Mouse (Mus musculus) G1E-ER4 (cell line): ENCODE results near the gene Phc3. TPM values are rescaled to one million over a fixed set of nuclear protein-coding genes. Genes with fewer than 3 reads are reported as not detected.

Experiments used
- GATA1 ChIP-seq: IDR thresholded peaks from one replicate; pipeline ENCODE4 v1.8.0; 2012; ENCODE audit warnings: low read length, inconsistent platforms
- polyA plus RNA-seq: library from polyadenylated mRNA; stranded (reverse); fragments of >175 nt; gene quantifications from 2 replicates; pipeline ENCODE4 v1.2.3, GENCODE M21; 2012

Phc3 gene
- polyA plus RNA-seq, 1 experiment: 2.3 TPM

DNA sequence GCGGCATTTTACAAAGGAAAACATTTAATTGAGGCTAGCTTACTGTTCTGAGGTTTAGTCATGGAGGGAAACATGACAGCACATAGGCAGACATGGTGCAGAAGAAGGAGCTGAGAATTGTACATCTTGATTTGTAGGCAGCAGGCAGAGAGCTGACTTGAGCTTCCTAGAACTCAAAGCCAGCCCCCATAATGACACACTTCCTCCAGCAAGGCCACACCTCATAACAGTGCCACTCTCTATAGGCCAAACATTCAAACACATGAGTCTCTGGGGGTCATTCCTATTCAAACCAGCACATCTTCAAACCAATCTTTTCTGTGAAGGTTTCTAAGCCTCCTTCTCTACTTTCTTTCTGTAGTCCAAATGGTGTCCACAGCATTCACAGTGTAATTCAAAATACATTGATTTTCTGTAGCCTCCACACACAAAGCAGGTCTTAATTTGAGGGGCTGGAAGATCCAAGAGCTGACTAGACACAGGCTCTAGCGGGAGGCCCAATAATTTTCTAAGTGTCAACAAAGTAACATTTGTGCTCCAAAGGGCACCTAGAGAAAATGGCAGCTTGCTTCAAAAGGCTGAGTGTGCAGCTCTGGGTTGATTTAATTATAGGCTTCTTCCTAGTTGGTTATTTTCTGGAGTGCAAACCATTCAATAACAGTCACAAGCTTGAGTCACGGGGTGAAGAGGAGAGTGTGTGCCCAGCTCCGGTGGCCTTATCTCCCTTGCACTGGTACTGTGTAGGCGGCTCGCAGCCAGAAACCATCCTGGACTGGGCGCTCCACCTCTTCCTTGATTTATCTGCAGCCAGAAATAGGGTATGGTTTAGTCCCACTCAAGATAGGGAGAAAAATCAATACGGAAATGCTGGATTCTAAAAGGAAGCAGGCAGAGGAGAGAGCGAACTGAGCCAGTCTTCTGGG, 18.4 kb upstream of the Phc3 start:
- TF ChIP-seq GATA1: peak; percentile 85

DNA sequence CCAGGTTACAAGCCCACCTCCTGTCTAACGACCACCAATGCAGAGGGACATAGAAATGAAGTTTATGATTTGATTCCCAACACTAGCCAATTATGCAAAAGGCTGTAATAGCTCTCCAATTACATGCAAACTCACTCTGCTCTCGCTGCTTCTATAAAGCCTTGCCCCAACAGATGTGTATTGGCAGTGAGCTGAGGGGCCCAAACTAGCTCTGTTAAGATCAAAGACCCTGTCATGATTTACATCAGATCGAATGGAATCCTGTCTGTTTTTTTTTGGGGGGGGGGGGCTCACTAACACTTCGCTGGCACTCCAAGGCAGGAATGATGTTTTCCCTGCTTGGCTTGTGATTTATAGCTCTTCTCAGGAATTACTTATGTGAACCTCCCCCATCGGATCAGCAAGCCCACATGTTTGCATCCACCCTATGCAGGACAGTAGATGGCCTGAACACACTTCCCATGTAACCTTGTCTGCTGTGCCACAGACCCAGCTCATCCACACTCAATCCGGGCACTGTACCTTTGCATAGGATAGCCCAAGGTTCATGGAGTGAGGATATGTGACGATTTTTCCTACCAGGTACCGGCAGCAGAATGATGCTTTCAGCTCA, 13.8 kb upstream of the Phc3 start:
- TF ChIP-seq GATA1: no peak

DNA sequence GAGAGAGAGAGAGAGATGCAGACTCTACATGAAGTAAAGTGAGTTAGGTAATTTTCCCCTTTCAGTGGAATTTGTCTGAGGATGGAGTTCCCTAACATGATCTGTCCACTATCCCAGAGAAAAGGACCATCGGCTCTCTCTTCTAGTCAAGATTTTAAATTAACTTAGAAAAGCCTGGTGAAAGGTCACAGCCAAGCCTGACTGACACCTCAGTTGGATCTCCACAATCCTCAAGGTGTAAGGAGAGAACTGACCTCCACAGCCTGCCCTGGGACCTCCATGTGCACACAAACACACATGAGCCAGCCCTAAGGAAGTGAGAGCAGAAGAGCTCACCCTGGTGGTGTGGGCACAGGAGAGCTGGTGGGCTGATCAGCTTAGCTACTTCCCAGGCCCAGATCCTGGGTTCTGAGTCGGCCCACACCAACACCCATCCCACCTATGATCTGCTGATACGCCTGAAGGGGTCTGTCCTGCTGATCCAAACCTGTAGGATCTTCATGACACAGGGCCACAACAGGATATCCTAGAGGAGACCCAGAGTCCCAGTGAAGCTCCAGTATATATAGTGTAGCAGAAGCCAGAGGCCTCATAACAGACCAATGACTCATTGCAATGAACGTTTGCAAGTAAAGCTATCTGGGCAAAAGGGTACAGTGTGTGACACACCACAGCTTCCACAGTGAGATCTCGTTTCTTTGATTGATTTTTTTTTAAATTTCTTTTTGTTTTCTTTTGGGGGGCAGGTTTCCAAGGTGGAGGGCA, 12.6 kb upstream of the Phc3 start:
- no peak for TF ChIP-seq GATA1

- TF ChIP-seq GATA1: no peak
Measured at GRCm38 (mm10) chr3:30976991-30977603, 7.9 kb upstream of the Phc3 start.

GRCm38 (mm10) chr3:30975102-30975754, 6.0 kb upstream of the Phc3 start:
- no peak for TF ChIP-seq GATA1

GRCm38 (mm10) chr3:30968531-30969092, 603 bp downstream of the Phc3 start:
- TF ChIP-seq GATA1: no peak

- no peak for TF ChIP-seq GATA1
Measured at GRCm38 (mm10) chr3:30965644-30966043, 3.6 kb downstream of the Phc3 start.

GRCm38 (mm10) chr3:30964216-30964615, 5.0 kb downstream of the Phc3 start:
- TF ChIP-seq GATA1: no peak

GRCm38 (mm10) chr3:30963100-30963499, 6.1 kb downstream of the Phc3 start:
- no peak for TF ChIP-seq GATA1

- TF ChIP-seq GATA1: no peak
Measured at GRCm38 (mm10) chr3:30959868-30960831, 9.1 kb downstream of the Phc3 start.

DNA sequence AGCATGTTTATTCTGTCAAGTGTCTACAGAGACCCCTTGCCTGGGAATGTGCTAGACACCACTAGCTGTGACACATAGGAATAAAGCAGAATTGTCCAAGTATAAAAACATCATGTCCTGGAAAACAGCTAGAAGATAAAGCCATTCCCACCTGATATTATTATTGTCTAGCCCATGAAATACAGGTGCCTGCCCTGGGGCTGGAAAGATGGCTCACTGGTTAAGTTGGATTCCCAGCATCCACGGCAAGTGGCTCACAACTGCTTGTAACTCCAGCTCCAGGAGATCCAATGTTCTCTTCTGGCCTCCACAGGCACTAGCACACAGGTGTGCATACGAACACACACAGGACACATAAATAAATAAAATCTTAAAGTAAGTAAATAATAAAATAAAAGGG, 10.5 kb downstream of the Phc3 start:
- no peak for TF ChIP-seq GATA1

DNA sequence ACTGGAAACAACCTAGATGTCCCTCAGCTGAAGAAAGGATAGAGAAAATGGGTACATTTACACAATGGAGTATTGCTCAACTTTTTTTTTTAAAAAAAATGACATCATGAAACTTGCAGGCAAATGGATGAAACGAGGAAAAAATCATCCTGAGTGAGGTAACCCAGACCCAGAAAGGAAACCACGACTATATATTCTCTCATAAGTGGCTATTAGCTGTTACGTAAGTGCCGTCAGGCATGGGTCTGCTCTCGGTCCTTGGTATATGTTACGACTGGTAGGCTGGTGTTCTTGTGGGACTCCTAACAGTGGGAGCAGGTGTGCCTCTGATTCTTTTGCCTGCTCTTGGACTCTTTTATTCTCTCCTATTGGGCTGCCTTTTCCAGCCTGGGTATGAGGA, 12.9 kb downstream of the Phc3 start:
- no peak for TF ChIP-seq GATA1

- no peak for TF ChIP-seq GATA1
Measured at GRCm38 (mm10) chr3:30952273-30953070, 16.7 kb downstream of the Phc3 start.
